Mouse (Mus musculus) olfactory bulb, adult 2 months (tissue): ENCODE measurements around the gene H2-DMb1.

Experiments
- CTCF ChIP-seq: fragments of 200-500 bp; IDR thresholded peaks from 2 replicates; pipeline ENCODE4 v1.5.1; 2012; ENCODE audit warnings: low read depth, mild to moderate bottlenecking, low read length, moderate library complexity; ENCODE audit not compliant: insufficient read depth
- POLR2A ChIP-seq: fragments of 200-500 bp; IDR thresholded peaks from 2 replicates; pipeline ENCODE4 v1.6.1; 2012; ENCODE audit warnings: mild to moderate bottlenecking, low read depth, low read length, moderate library complexity; ENCODE audit not compliant: insufficient read depth

DNA sequence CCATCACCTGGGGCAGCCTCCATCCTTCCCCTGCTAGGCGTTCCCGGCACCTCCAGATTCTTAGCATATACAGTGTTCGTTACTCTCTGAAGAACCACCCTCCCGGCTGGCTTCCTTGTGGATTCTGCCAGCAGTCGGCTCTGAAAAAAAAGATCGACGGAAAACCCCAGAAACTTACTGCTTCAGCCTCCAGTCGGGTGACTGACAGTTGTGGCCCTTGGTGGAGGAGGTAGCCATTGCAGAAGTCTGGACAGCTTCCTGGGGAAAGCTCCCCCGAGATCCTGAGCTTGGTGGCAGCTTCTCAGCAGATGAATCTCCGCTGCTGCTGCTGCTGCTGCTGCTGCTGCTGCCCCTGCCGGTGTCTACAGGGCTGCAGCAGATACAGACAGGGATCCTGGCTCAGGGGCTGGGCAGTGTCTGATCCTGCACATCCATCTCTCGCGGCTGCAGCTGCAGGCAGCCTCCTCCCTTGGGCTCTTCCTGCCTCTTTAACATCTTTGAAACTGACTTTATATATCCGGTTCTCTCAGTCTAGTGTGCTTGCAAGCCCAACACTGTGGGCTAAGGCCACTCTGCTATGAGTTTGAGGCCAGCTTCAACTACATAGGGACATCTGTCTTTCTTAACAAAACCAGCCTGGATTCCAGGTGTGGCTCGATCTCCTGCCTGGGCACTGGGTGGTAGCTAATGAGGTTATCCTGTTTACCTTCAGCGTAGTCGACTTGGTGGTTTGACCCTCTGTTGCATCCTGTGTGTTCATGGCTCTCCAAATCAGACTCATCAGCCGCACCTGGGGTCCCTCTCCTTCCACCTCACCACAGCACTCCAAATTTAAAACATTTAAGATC lies 23.7 kb upstream of the H2-DMb1 start:
- peak; percentile 8; the same call in 1 of the 2 replicates for TF ChIP-seq CTCF
- TF ChIP-seq POLR2A, result no peak
